ENCODE assay signal across 8 mouse cellular contexts in genomic region chr17:26780750-26781571, GRCm38 (mm10). TPM values are rescaled to one million over a fixed set of nuclear protein-coding genes. Genes with fewer than 3 reads are reported as not detected.
A peak's percentile ranks its signal among the peaks of the same experiment; 100 is the strongest.
DNase-seq lines count a peak whose midpoint lies in the region; ATAC-seq and TF ChIP-seq lines count a peak whose summit lies in the region.

Gene Bnip1 (plus strand): TSS chr17:26781066.

- intact Hi-C loops in heart, adult 2 months (cut with DNase I), result no loop called here

- H3K9ac ChIP-seq in embryonic facial prominence, embryonic 12.5 days, result peak within 1 kb of the TSS; percentile 80
- H3K9ac ChIP-seq in heart, adult 2 months (ENCODE audit: low read depth, low read length), result peak within 1 kb of the TSS; percentile 80
- peak within 1 kb of the TSS; percentile 82 for H3K9ac ChIP-seq in limb, embryonic 13.5 days
- peak within 1 kb of the TSS; percentile 80 for H3K9ac ChIP-seq in midbrain, embryonic 16.5 days (ENCODE audit: low read depth, low read length)

- H3K36me3 ChIP-seq in embryonic facial prominence, embryonic 12.5 days, result peaks cover 20% of the 10 kb centered on the region
- peaks cover 2% of the 10 kb centered on the region; the same call in 1 of the 2 replicates for H3K36me3 ChIP-seq in heart, adult 2 months (ENCODE audit: control insufficient read depth, insufficient read depth, low read length)
- H3K36me3 ChIP-seq in limb, embryonic 13.5 days, result peaks cover 27% of the 10 kb centered on the region
- H3K36me3 ChIP-seq in midbrain, embryonic 16.5 days (ENCODE audit: control insufficient read depth, insufficient read depth, low read length), result peaks cover 14% of the 10 kb centered on the region; the same call in 1 of the 2 replicates

- TF ChIP-seq CTCF in heart, adult 2 months (IDR thresholded peaks at IDR 0.05), result no peak

- DNase-seq in urinary bladder, adult 18-20 months (ENCODE audit: low spot score in 2 of 2), result peak; percentile 62 to 71
- DNase-seq in urinary bladder, postnatal 10 days (ENCODE audit: low spot score), result no peak
- DNase-seq in heart, adult 2 months, result peak; percentile 84 to 88
- DNase-seq in kidney, adult 8-10 months, result peak; percentile 65 to 83
- peak; percentile 78 to 88 for DNase-seq in spleen, postnatal 10 days (ENCODE audit: low spot score in 2 of 2)

- peak; percentile 52; the same call in 1 of the 2 replicates for ATAC-seq in embryonic facial prominence, embryonic 12.5 days (ENCODE audit: insufficient number of reproducible peaks, insufficient read depth, low FRiP score, low TSS enrichment)
- ATAC-seq in limb, embryonic 13.5 days (ENCODE audit: low FRiP score, low read depth), result peak; percentile 90
- peak; percentile 85 for ATAC-seq in midbrain, embryonic 16.5 days

- peak within 1 kb of the TSS; percentile 75 for H3K4me3 ChIP-seq in embryonic facial prominence, embryonic 12.5 days
- peak within 1 kb of the TSS; percentile 95 for H3K4me3 ChIP-seq in heart, adult 2 months
- H3K4me3 ChIP-seq in limb, embryonic 13.5 days, result peak within 1 kb of the TSS; percentile 73
- H3K4me3 ChIP-seq in midbrain, embryonic 16.5 days (ENCODE audit: low read depth, low read length), result peak within 1 kb of the TSS; percentile 81

- H3K79me2 ChIP-seq in heart, adult 2 months (replicated peaks; ENCODE audit: control insufficient read depth, insufficient read depth, low read length), result no peaks in the 10 kb centered on the region

- peak within 1 kb of the TSS; percentile 88 for H3K27ac ChIP-seq in embryonic facial prominence, embryonic 12.5 days
- peak within 1 kb of the TSS; percentile 87 for H3K27ac ChIP-seq in heart, adult 2 months
- H3K27ac ChIP-seq in limb, embryonic 13.5 days, result peak within 1 kb of the TSS; percentile 94
- peak within 1 kb of the TSS; percentile 80 for H3K27ac ChIP-seq in midbrain, embryonic 16.5 days (ENCODE audit: low read length)

- peaks cover 8% of the 10 kb centered on the region for H3K4me1 ChIP-seq in embryonic facial prominence, embryonic 12.5 days
- peaks cover 2% of the 10 kb centered on the region for H3K4me1 ChIP-seq in heart, adult 2 months (ENCODE audit: control insufficient read depth, insufficient read depth, low read length)
- H3K4me1 ChIP-seq in limb, embryonic 13.5 days, result peaks cover 14% of the 10 kb centered on the region
- H3K4me1 ChIP-seq in midbrain, embryonic 16.5 days (ENCODE audit: control insufficient read depth, insufficient read depth, low read length), result peaks cover 10% of the 10 kb centered on the region

- H3K9me3 ChIP-seq in embryonic facial prominence, embryonic 12.5 days, result no peaks in the 10 kb centered on the region
- no peaks in the 10 kb centered on the region for H3K9me3 ChIP-seq in limb, embryonic 13.5 days
- no peaks in the 10 kb centered on the region for H3K9me3 ChIP-seq in midbrain, embryonic 16.5 days (replicated peaks; ENCODE audit: control insufficient read depth, low read length, poor library complexity, severe bottlenecking)

- peak within 1 kb of the TSS; percentile 74 for H3K4me2 ChIP-seq in embryonic facial prominence, embryonic 12.5 days (replicated peaks)
- peak within 1 kb of the TSS; percentile 83 for H3K4me2 ChIP-seq in limb, embryonic 13.5 days (replicated peaks)
- peak within 1 kb of the TSS; percentile 92 for H3K4me2 ChIP-seq in midbrain, embryonic 16.5 days (ENCODE audit: low read length)

- peak; percentile 73 for TF ChIP-seq POLR2A in heart, adult 2 months (IDR thresholded peaks at IDR 0.05; ENCODE audit: insufficient read depth, low read depth, low read length)

- WGBS in embryonic facial prominence, embryonic 12.5 days, result under 1% methylated on average over 42 of the region's 42 CpGs
- WGBS in heart, adult 2 months, result under 1% methylated on average over 42 of the region's 42 CpGs
- under 1% methylated on average over 42 of the region's 42 CpGs for WGBS in limb, embryonic 13.5 days
- under 1% methylated on average over 42 of the region's 42 CpGs for WGBS in midbrain, embryonic 16.5 days

- H3K27me3 ChIP-seq in embryonic facial prominence, embryonic 12.5 days, result no peaks in the 10 kb centered on the region
- no peaks in the 10 kb centered on the region for H3K27me3 ChIP-seq in heart, adult 2 months (ENCODE audit: control insufficient read depth, insufficient read depth, low read length)
- H3K27me3 ChIP-seq in limb, embryonic 13.5 days, result no peaks in the 10 kb centered on the region
- H3K27me3 ChIP-seq in midbrain, embryonic 16.5 days (ENCODE audit: control insufficient read depth, insufficient read depth, low read depth, low read length), result no peaks in the 10 kb centered on the region

- TF ChIP-seq EP300 in heart, adult 2 months (IDR thresholded peaks at IDR 0.05; ENCODE audit: insufficient read depth, low read depth, low read length), result peak; percentile 72; the same call in 1 of the 2 replicates

RNA-seq across cellular contexts. Expression of gene Bnip1, which starts in this region (rescaled TPM):
- 53.6 and 58.6 TPM in 2 replicates for polyA plus RNA-seq in embryonic facial prominence, embryonic 12.5 days (2016; fragmentation: Nextera tagmentation; extraction: Ambion mirVana)
- total RNA-seq in heart, adult 2 months (2021), result 10 to 100 TPM; 28.5 to 28.8 TPM
- polyA plus RNA-seq in heart, adult 2 months (2012; rRNA removed), result 23.7 and 28.8 TPM in 2 replicates
- 56.2 and 61.8 TPM in 2 replicates for polyA plus RNA-seq in limb, embryonic 13.5 days (2015; fragmentation: Nextera tagmentation; extraction: Ambion mirVana)
- polyA plus RNA-seq in midbrain, embryonic 16.5 days (2015; fragmentation: Nextera tagmentation; extraction: Ambion mirVana), result 62.3 and 64.2 TPM in 2 replicates
